Mouse (Mus musculus) kidney, adult 2 months (tissue): ENCODE data around the gene Mprip. TPM values are rescaled to one million over a fixed set of nuclear protein-coding genes. Genes with fewer than 3 reads are reported as not detected.

Experiments
- DNase-seq: peaks from one replicate; pipeline ENCODE4 v3.0.0; 2021
- H3K27ac ChIP-seq: fragments of 200-500 bp; 2 replicates; pipeline ENCODE4 v1.5.1; 2012; ENCODE audit warnings: low read depth, low read length, control low read depth, inconsistent platforms; ENCODE audit not compliant: insufficient read depth
- H3K27me3 ChIP-seq: fragments of 200-500 bp; replicated peaks from 2 replicates; pipeline ENCODE4 v1.6.1; 2012; ENCODE audit warnings: mild to moderate bottlenecking, moderate library complexity, low read length, inconsistent platforms; ENCODE audit not compliant: control insufficient read depth, insufficient read depth
- H3K36me3 ChIP-seq: fragments of 200-500 bp; 2 replicates; pipeline ENCODE4 v1.6.1; 2012; ENCODE audit warnings: mild to moderate bottlenecking, moderate library complexity, low read length, inconsistent platforms; ENCODE audit not compliant: control insufficient read depth, insufficient read depth
- H3K4me1 ChIP-seq: fragments of 200-500 bp; 2 replicates; pipeline ENCODE4 v1.6.1; 2011; ENCODE audit warnings: low read length; ENCODE audit not compliant: control insufficient read depth, insufficient read depth
- H3K4me3 ChIP-seq: fragments of 200-500 bp; 2 replicates; pipeline ENCODE4 v1.5.1; 2011; ENCODE audit warnings: mild to moderate bottlenecking, low read depth, low read length, control low read depth; ENCODE audit not compliant: insufficient read depth
- CTCF ChIP-seq: fragments of 200-500 bp; conservative IDR thresholded peaks from 2 replicates; pipeline ENCODE4 v1.5.1; 2011; ENCODE audit warnings: low read depth, mild to moderate bottlenecking, control low read depth, low read length, moderate library complexity, mixed read lengths; ENCODE audit not compliant: insufficient read depth, insufficient read length
- POLR2A ChIP-seq: fragments of 200-500 bp; IDR thresholded peaks from one replicate; pipeline ENCODE4 v1.6.1; 2011; ENCODE audit warnings: low read depth, low read length, control low read depth
- WGBS: fragments of 180-500 bp; shearing (Covaris S2); methylation state at CpG from one replicate; pipeline ENCODE4 v1.1.7; 2018; 5-methylcytosine and 5-hydroxymethylcytosine counted together
- polyA plus RNA-seq: library from polyadenylated mRNA; depleted of rRNA; stranded (reverse); fragments of >200 nt; gene quantifications from 2 replicates; pipeline ENCODE4 v1.2.3, GENCODE M21; 2012; rRNA removed

Mprip gene
- polyA plus RNA-seq, 1 experiment = 115 TPM

DNA sequence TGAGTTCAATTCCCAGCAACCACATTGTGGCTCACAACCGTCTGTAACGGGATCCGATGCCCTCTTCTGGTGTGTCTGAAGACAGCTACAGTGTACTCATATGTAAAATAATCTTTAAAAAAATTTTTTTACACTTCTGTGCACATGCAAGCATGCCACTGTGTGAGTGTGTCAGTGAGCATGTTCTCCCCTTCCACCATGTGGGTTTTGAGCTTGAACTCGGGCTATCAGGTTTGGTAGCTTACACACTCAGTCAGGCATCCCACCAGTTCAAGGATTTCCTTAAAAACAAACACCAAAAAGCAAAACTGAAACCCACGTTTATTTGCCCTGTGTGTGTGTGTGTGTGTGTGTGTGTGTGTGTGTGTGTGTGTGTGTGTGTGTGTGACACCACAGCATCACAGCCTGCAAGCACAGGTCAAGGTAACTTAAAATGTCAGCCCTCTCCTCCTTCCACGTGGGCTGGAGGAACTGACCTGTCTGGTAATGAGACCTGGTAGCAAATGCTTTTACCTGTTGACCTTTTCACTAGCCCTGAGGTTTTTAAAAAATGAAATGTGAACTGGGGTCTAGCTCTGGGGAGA lies 154.5 kb downstream of the Mprip start:
- whole genome bisulfite sequencing = 84% methylated on average over 6 of the region's 6 CpGs
- H3K27me3 ChIP-seq = no peaks in the 10 kb centered on the region
- H3K4me1 ChIP-seq = no peaks in the 10 kb centered on the region; the same call in 1 of the 2 replicates
- no peak overlapping the region for H3K4me3 ChIP-seq
- DNase-seq = no peak
- no peak overlapping the region for H3K27ac ChIP-seq
- H3K36me3 ChIP-seq = peaks cover 6% of the 10 kb centered on the region
- TF ChIP-seq POLR2A = no peak
- TF ChIP-seq CTCF = no peak

DNA sequence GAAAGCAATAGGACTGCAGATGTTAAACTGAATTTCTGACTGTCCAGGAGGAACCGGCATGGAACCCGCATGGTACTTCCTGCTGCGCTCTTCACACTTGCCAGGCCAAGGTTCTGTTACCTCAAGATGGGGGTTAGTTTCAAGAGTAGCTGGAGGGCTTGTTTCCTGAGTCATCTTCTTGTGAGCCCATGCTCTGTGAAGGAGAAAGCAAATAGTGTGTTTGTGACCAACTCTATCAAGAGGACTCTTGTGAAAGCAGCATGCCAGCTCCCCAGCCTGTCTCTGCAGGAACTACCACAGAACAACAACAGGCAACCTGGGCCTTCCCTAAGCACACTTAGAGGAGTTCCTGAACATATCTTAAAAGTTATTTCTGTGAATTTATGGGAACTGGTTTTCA lies 156.8 kb downstream of the Mprip start:
- peaks cover 9% of the 10 kb centered on the region for H3K36me3 ChIP-seq
- no peak for DNase-seq
- 95% methylated on average over 3 of the region's 3 CpGs for WGBS
- no peaks in the 10 kb centered on the region for H3K4me1 ChIP-seq
- no peak overlapping the region for H3K4me3 ChIP-seq
- TF ChIP-seq CTCF (no peak), POLR2A (no peak)
- H3K27me3 ChIP-seq = no peaks in the 10 kb centered on the region
- no peak overlapping the region for H3K27ac ChIP-seq

DNA sequence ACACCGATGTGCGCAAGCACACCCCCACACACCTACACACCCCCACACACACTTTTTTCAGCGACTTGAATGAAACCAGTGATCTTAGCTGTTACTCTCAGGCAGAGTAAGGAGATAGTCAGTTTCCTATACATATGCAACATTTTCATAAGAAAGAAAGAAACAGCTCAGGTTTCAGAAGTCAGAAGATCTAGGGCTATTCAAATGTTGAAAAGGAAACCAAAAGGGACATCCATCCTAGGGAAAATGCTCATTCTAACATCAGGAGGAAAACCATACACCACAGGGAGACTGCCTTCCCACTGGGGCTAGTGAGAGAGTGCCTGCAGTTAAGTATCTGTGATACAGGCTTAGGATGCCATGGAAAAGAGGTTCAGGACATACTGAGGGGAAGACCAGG lies 160.5 kb downstream of the Mprip start:
- Histone ChIP-seq H3K4me1 (no peaks in the 10 kb centered on the region), H3K36me3 (peaks cover 18% of the 10 kb centered on the region), H3K4me3 (no peak overlapping the region), H3K27ac (no peak overlapping the region), H3K27me3 (no peaks in the 10 kb centered on the region)
- no peak for TF ChIP-seq POLR2A
- no peak for TF ChIP-seq CTCF
- no peak for DNase-seq
- WGBS = 84% methylated on average over 3 of the region's 3 CpGs

Other genes starting within 250 kb of the Mprip start
- gene Jmjd4, start 211.3 kb upstream of the Mprip start, polyA plus RNA-seq = 6.2 and 7.2 TPM in 2 replicates
- gene Snap47, start 210.1 kb upstream of the Mprip start, polyA plus RNA-seq = 91.7 and 104 TPM in 2 replicates
- 0.50 and 0.61 TPM in 2 replicates for gene Zfp867, start 188.8 kb upstream of the Mprip start, polyA plus RNA-seq
- gene Zkscan17, start 134.6 kb upstream of the Mprip start, polyA plus RNA-seq = 11.0 and 12.7 TPM in 2 replicates
- 0.37 and 0.42 TPM in 2 replicates for gene Nlrp3, start 119.7 kb upstream of the Mprip start, polyA plus RNA-seq
- not detected in 2 replicates for gene Olfr222, start 85.1 kb upstream of the Mprip start, polyA plus RNA-seq
- not detected in 2 replicates for gene Olfr223, start 68.0 kb upstream of the Mprip start, polyA plus RNA-seq
- 2.6 and 3.8 TPM in 2 replicates for gene Pld6, start 126.3 kb downstream of the Mprip start, polyA plus RNA-seq
- 45.6 and 48.9 TPM in 2 replicates for gene Flcn, start 148.7 kb downstream of the Mprip start, polyA plus RNA-seq
- 36.2 and 39.3 TPM in 2 replicates for gene Nt5m, start 178.1 kb downstream of the Mprip start, polyA plus RNA-seq
- 19.7 and 22.7 TPM in 2 replicates for gene Cops3, start 178.5 kb downstream of the Mprip start, polyA plus RNA-seq